Mouse (Mus musculus) ES-E14 (cell line): ENCODE results near the gene Donson. TPM values are rescaled to one million over a fixed set of nuclear protein-coding genes. Genes with fewer than 3 reads are reported as not detected.
A peak's percentile ranks its signal among the peaks of the same experiment; 100 is the strongest.

Experiments
- DNase-seq: peaks from one replicate; pipeline ENCODE4 v3.0.0-alpha.2; 2013; ENCODE audit warnings: low read depth, low spot score
- H3K27ac ChIP-seq: 2 replicates; pipeline ENCODE4 v1.5.1; 2012; ENCODE audit warnings: low read depth, mild to moderate bottlenecking, low read length, moderate library complexity, mixed read lengths; ENCODE audit not compliant: poor library complexity, insufficient read depth, severe bottlenecking
- H3K36me3 ChIP-seq: 2 replicates; pipeline ENCODE4 v1.6.1; 2012; ENCODE audit warnings: mild to moderate bottlenecking, low read length, moderate library complexity, mixed read lengths; ENCODE audit not compliant: control insufficient read depth, poor library complexity, insufficient read depth, severe bottlenecking
- H3K4me1 ChIP-seq, 2 experiments: fragments of 150-350 bp in 1 of 2; sonication (generic) in 1 of 2; 2 replicates each; pipeline ENCODE4 v1.6.1; 2012; ENCODE audit warnings: low read length in 2 of 2, mild to moderate bottlenecking in 1 of 2, mixed read lengths in 1 of 2; ENCODE audit not compliant: control insufficient read depth in 2 of 2, insufficient read depth in 2 of 2, poor library complexity in 1 of 2
- H3K4me3 ChIP-seq, 2 experiments: fragments of 150-350 bp in 1 of 2; sonication (generic) in 1 of 2; 2 replicates each; pipeline ENCODE4 v1.5.1; 2012; ENCODE audit warnings: low read length in 2 of 2, low read depth in 1 of 2, mild to moderate bottlenecking in 1 of 2, mixed read lengths in 1 of 2; ENCODE audit not compliant: insufficient read depth in 1 of 2, poor library complexity in 1 of 2, severe bottlenecking in 1 of 2
- H3K9ac ChIP-seq: 2 replicates; pipeline ENCODE4 v1.6.1; 2012; ENCODE audit warnings: low read depth, mild to moderate bottlenecking, low read length, mixed read lengths; ENCODE audit not compliant: poor library complexity, insufficient read depth, severe bottlenecking
- H3K9me3 ChIP-seq: fragments of 150-350 bp; sonication (generic); 2 replicates; pipeline ENCODE4 v1.6.1; 2012; ENCODE audit warnings: low read depth, mild to moderate bottlenecking, low read length; ENCODE audit not compliant: control insufficient read depth, insufficient read depth
- CHD2 ChIP-seq: IDR thresholded peaks from 2 replicates; pipeline ENCODE4 v1.6.1; 2014; ENCODE audit warnings: mild to moderate bottlenecking, low read depth, low read length, inconsistent platforms
- HCFC1 ChIP-seq: IDR thresholded peaks from 2 replicates; pipeline ENCODE4 v1.6.1; 2012; ENCODE audit warnings: low read length, inconsistent platforms, borderline replicate concordance; ENCODE audit not compliant: insufficient read depth
- MAFK ChIP-seq: IDR thresholded peaks from 2 replicates; pipeline ENCODE4 v1.6.1; 2014; ENCODE audit warnings: mild to moderate bottlenecking, low read depth, low read length, inconsistent platforms; ENCODE audit not compliant: insufficient read depth
- ZC3H11A ChIP-seq: IDR thresholded peaks from 2 replicates; pipeline ENCODE4 v1.6.1; 2012; ENCODE audit warnings: low read depth, mild to moderate bottlenecking, inconsistent platforms, low read length, borderline replicate concordance
- ZNF384 ChIP-seq: IDR thresholded peaks from 2 replicates; pipeline ENCODE4 v1.6.1; 2012; ENCODE audit warnings: low read depth, low read length, inconsistent platforms
- in situ Hi-C, 2 experiments: fragments of 600-800 bp; cut with MboI; formaldehyde crosslinking; loops; one replicate each; pipeline ENCODE4 v1.15.1; 2025; ENCODE audit warnings: low sequenced_read_pairs in 2 of 2, inconsistent platforms in 1 of 2; ENCODE audit not compliant: unreplicated experiment in 2 of 2
- total RNA-seq: library from RNA; depleted of rRNA; stranded (reverse); fragments of 300-350 nt; gene quantifications from 2 replicates; pipeline ENCODE4 v1.2.3, GENCODE M21; 2012

Donson gene
- total RNA-seq, 1 experiment: 38.8 TPM

- H3K9me3 ChIP-seq: no peaks in the 10 kb centered on the region
- peaks cover 0 to 5% of the 10 kb centered on the region in 2 experiments; a peak in 1 of 4 replicates for H3K4me1 ChIP-seq
- H3K9ac ChIP-seq: peak overlapping the region; percentile 89; the same call in 1 of the 2 replicates
- no peak overlapping the region for H3K27ac ChIP-seq
- peak overlapping the region; percentile 91 to 99 for H3K4me3 ChIP-seq
- in situ Hi-C loops: no loop called here
- peaks cover 4% of the 10 kb centered on the region; the same call in 1 of the 2 replicates for H3K36me3 ChIP-seq
- TF ChIP-seq HCFC1 (no peak), CHD2 (no peak), MAFK (no peak), ZNF384 (no peak), ZC3H11A (no peak)
- no peak for DNase-seq
Measured at GRCm38 (mm10) chr16:91730446-91730845, 41.9 kb upstream of the Donson start.

- no peak overlapping the region for H3K27ac ChIP-seq
- TF ChIP-seq MAFK: no peak
- TF ChIP-seq CHD2: no peak
- no peak for TF ChIP-seq ZC3H11A
- TF ChIP-seq HCFC1: no peak
- TF ChIP-seq ZNF384: no peak
Measured at GRCm38 (mm10) chr16:91729821-91730441, 41.4 kb upstream of the Donson start.

GRCm38 (mm10) chr16:91729066-91729482, 40.5 kb upstream of the Donson start, which contains the start of gene Itsn1:
TSS of gene Itsn1 (plus strand) at chr16:91729281.
- H3K36me3 ChIP-seq: peaks cover 4% of the 10 kb centered on the region; the same call in 1 of the 2 replicates
- H3K4me1 ChIP-seq: peaks cover 0 to 3% of the 10 kb centered on the region in 2 experiments; a peak in 1 of 4 replicates
- peak within 1 kb of the TSS; percentile 89 for H3K9ac ChIP-seq
- H3K9me3 ChIP-seq: no peaks in the 10 kb centered on the region
- in situ Hi-C loops: no loop called here
- peak within 1 kb of the TSS; percentile 72 for H3K27ac ChIP-seq
- TF ChIP-seq HCFC1 (no peak), CHD2 (peak; percentile 69; the same call in 1 of the 2 replicates)
- peak within 1 kb of the TSS; percentile 91 to 99 for H3K4me3 ChIP-seq
- peak; percentile 96 for DNase-seq

More at GRCm38 (mm10) chr16:91729821-91730441, 41.4 kb upstream of the Donson start:
- no peak for DNase-seq
- peaks cover 0 to 3% of the 10 kb centered on the region in 2 experiments; a peak in 1 of 4 replicates for H3K4me1 ChIP-seq
- peak overlapping the region; percentile 89 for H3K9ac ChIP-seq
- H3K36me3 ChIP-seq: peaks cover 4% of the 10 kb centered on the region; the same call in 1 of the 2 replicates
- H3K9me3 ChIP-seq: no peaks in the 10 kb centered on the region
- in situ Hi-C loops: no loop called here
- peak overlapping the region; percentile 91 to 99 for H3K4me3 ChIP-seq

- Histone ChIP-seq H3K9me3 (no peaks in the 10 kb centered on the region), H3K9ac (peak within 1 kb of the TSS; percentile 89), H3K4me1 (peaks cover 0 to 3% of the 10 kb centered on the region in 2 experiments; a peak in 1 of 4 replicates), H3K4me3 (peak within 1 kb of the TSS; percentile 91 to 99), H3K36me3 (peaks cover 4% of the 10 kb centered on the region; the same call in 1 of the 2 replicates), H3K27ac (peak within 1 kb of the TSS; percentile 72)
- DNase-seq: peak; percentile 97
- TF ChIP-seq HCFC1 (peak; percentile 96), CHD2 (no peak), ZNF384 (no peak), ZC3H11A (no peak), MAFK (no peak)
- in situ Hi-C loops: no loop called here
Measured at GRCm38 (mm10) chr16:91728123-91729065, 39.8 kb upstream of the Donson start, which contains the start of gene Cryzl1. TSS of gene Cryzl1 (minus strand) at chr16:91728975.
